Mouse (Mus musculus) E14TG2a.4 (cell line): ENCODE measurements at regions not wholly inside any gene's neighbourhood (a gene's known extent, or its start where the extent isn't known, plus 50 kb on each side); places are given as distances from the start of the nearest gene placed in this dataset.

Source experiments
- CTCF ChIP-seq: conservative IDR thresholded peaks from 2 replicates; pipeline ENCODE4 v1.5.1; 2014; ENCODE audit warnings: low read length
- POU5F1 ChIP-seq: IDR thresholded peaks from 2 replicates; pipeline ENCODE4 v1.6.1; 2014; ENCODE audit warnings: low read length, borderline replicate concordance

- TF ChIP-seq CTCF (no peak), POU5F1 (no peak)
Measured at GRCm38 (mm10) chr15:51570631-51571030, 2314.1 kb upstream of the Gm7489 start.
